Mouse (Mus musculus) lung, adult 2 months (tissue): Measurements from ENCODE around the gene Lcat. TPM values are rescaled to one million over a fixed set of nuclear protein-coding genes. Genes with fewer than 3 reads are reported as not detected.
A peak's percentile ranks its signal among the peaks of the same experiment; 100 is the strongest.
"Not testable (repeated sequence)": the region's sequence is repeated elsewhere in the genome, so short reads cannot be mapped to it uniquely, and the experiment has no call there.

Experiments used
- DNase-seq: peaks from one replicate; pipeline ENCODE4 v3.0.0; 2022
- H3K4me1 ChIP-seq: fragments of 200-500 bp; 2 replicates; pipeline ENCODE4 v1.6.1; 2011; ENCODE audit warnings: low read length; ENCODE audit not compliant: control insufficient read depth, insufficient read depth
- H3K4me3 ChIP-seq: fragments of 200-500 bp; replicated peaks from 2 replicates; pipeline ENCODE3; 2011; ENCODE audit warnings: low read depth, mild to moderate bottlenecking, control low read depth, low read length; ENCODE audit errors: extremely low read depth
- CTCF ChIP-seq: fragments of 200-500 bp; IDR thresholded peaks from 2 replicates; pipeline ENCODE4 v1.5.1; 2011; ENCODE audit warnings: mild to moderate bottlenecking, low read length, control low read depth; ENCODE audit not compliant: insufficient read depth
- POLR2A ChIP-seq: fragments of 200-500 bp; IDR thresholded peaks from 2 replicates; pipeline ENCODE4 v1.6.1; 2011; ENCODE audit warnings: low read depth, mild to moderate bottlenecking, control low read depth, low read length, borderline replicate concordance; ENCODE audit errors: extremely low read depth
- WGBS: fragments of 180-500 bp; shearing (Covaris S2); methylation state at CpG from one replicate; pipeline ENCODE4 v1.1.7; 2018; 5-methylcytosine and 5-hydroxymethylcytosine counted together
- polyA plus RNA-seq: library from polyadenylated mRNA; depleted of rRNA; stranded (reverse); fragments of >200 nt; gene quantifications from 2 replicates; pipeline ENCODE4 v1.2.3, GENCODE M21; 2012; rRNA removed

Lcat gene
- polyA plus RNA-seq: 3.4 and 3.6 TPM in 2 replicates

- 74% methylated on average over 8 of the region's 8 CpGs for WGBS
- TF ChIP-seq CTCF (no peak), POLR2A (no peak)
- Histone ChIP-seq H3K4me3 (no peak within 1 kb of the TSS), H3K4me1 (no peaks in the 10 kb centered on the region)
- no peak for DNase-seq
These were observed at the start of gene Lcat for GRCm38 (mm10) chr8:105943321-105943739. Lcat (minus strand) TSS chr8:105943382.

DNA sequence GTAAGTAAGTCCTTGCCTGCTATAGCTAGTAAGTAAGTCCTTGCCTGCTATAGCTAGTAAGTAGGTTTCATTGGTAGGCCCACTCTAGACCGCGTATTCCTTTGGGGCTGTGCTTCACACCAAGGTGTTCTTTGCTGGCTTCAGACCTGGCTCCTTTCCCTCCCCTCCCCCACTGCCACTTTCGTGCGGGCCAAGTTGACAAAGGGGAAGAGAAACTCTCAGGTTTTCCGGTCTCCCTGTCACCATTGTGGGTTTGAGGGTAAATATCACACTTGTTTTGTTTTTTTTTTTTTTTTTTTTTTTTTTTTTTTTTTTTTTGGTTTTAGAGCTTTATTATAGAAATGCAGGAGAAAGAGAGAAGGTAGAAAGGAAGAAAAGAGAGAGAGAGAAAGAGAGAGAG lies 49.3 kb upstream of the Lcat start:
- Histone ChIP-seq H3K4me1 (peaks cover 4% of the 10 kb centered on the region), H3K4me3 (no peak overlapping the region)
- DNase-seq: peak; percentile 20
- TF ChIP-seq POLR2A (no peak), CTCF (no peak)
- WGBS: 41% methylated on average over 5 of the region's 5 CpGs

GRCm38 (mm10) chr8:105991546-105991945 lies 48.4 kb upstream of the Lcat start:
- 58% methylated on average over 2 of the region's 2 CpGs for WGBS
- peak; percentile 30 for DNase-seq
- TF ChIP-seq CTCF: no peak
- peak; percentile 18; the same call in 1 of the 2 replicates for TF ChIP-seq POLR2A
- peaks cover 4% of the 10 kb centered on the region for H3K4me1 ChIP-seq
- H3K4me3 ChIP-seq: no peak overlapping the region

DNA sequence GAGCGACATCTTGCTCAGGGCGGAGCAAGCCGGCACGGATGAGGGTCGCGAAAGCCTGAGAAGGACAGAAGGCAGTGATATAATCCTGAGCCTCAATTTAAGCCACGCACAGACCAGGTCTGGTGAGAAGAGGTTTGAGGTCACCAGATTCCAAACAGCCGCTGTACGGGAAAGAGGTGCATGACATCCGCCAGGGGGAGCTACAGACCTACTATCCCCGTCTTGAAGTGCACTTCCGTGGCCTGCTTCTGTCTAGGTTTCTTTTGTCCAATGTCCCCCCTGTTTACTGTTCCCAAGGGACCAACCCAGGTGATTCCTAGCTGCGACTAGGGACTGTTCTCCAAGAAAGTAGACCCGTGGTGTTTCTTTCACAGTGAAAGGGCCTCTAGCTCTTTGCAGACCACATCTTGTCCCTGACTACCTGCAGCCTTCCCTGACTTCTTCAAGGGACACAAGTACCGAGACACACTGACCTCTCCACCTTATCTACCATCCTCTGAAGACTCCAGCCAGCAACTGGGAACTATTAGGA lies 47.7 kb upstream of the Lcat start, which contains the start of gene Dus2:
TSS of gene Dus2 (plus strand) at position 482 of the 532 bp plus-strand sequence.
- TF ChIP-seq CTCF (peak; percentile 98), POLR2A (no peak)
- no peak within 1 kb of the TSS for H3K4me3 ChIP-seq
- H3K4me1 ChIP-seq: peaks cover 4% of the 10 kb centered on the region
- peak; percentile 89 for DNase-seq
- 10% methylated on average over 15 of the region's 15 CpGs for whole genome bisulfite sequencing

DNA sequence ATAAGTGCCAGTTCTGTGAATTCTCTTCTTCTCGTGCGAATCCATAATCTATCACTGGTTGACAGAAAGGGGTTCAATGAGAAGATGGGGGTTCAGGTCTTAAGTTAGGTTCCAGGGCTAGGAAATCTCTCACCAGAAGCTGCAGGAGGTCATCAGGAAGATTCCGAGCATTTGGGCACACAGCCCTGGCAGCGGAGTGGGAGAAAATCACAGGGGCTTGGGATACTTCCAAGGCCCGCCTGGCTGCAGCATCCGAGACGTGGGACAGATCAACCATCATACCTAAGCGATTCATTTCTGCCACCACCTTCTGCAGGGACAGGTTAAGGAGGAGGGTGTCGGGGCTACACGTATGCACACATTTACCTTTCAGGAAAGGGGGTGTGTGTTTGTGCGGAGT lies 45.4 kb upstream of the Lcat start:
- Histone ChIP-seq H3K4me1 (peaks cover 4% of the 10 kb centered on the region), H3K4me3 (no peak overlapping the region)
- DNase-seq: no peak
- WGBS: 83% methylated on average over 11 of the region's 11 CpGs
- no peak for TF ChIP-seq POLR2A
- no peak for TF ChIP-seq CTCF

- not testable (repeated sequence) for H3K4me1 ChIP-seq, DNase-seq, H3K4me3 ChIP-seq
- WGBS: 74% methylated on average over 11 of the region's 11 CpGs
These were observed 40.2 kb upstream of the Lcat start for GRCm38 (mm10) chr8:105983406-105983805.

DNA sequence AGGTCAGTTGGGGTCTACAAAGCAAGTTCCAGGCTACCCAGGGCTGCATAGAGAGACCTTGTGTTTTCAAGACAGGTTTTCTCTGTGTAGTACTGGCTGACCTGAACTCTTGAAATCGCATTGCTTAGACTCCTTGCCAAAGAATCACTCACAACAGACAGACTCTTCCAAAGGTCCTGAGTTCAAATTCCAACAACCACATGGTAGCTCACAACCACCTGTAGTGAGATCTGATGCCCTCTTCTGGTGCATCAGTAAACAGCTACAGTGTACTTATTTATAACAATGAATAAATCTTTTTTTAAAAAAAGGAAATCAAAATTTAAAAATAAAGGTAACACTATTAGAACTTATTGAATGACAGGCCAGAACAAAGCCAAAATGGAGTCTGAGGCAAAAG lies 38.0 kb upstream of the Lcat start:
- TF ChIP-seq CTCF (no peak), POLR2A (no peak)
- no peak for DNase-seq
- 87% methylated on average over 1 of the region's 1 CpGs for WGBS
- Histone ChIP-seq H3K4me3 (no peak overlapping the region), H3K4me1 (no peaks in the 10 kb centered on the region)

- no peak within 1 kb of the TSS for H3K4me3 ChIP-seq
- no peak for DNase-seq
- WGBS: 93% methylated on average over 15 of the region's 15 CpGs
- no peaks in the 10 kb centered on the region for H3K4me1 ChIP-seq
- TF ChIP-seq CTCF: no peak
- TF ChIP-seq POLR2A: no peak
These were observed 36.1 kb upstream of the Lcat start, which contains the start of gene Dpep3 for GRCm38 (mm10) chr8:105979325-105979724. Dpep3 (minus strand) TSS chr8:105979429.

GRCm38 (mm10) chr8:105975363-105975762 lies 32.2 kb upstream of the Lcat start:
- 64% methylated on average over 7 of the region's 7 CpGs for WGBS
- Histone ChIP-seq H3K4me3 (no peak overlapping the region), H3K4me1 (no peaks in the 10 kb centered on the region)
- TF ChIP-seq POLR2A: no peak
- TF ChIP-seq CTCF: no peak
- no peak for DNase-seq

GRCm38 (mm10) chr8:105971019-105971720 lies 28.0 kb upstream of the Lcat start:
- TF ChIP-seq POLR2A (no peak), CTCF (no peak)
- Histone ChIP-seq H3K4me3 (no peak overlapping the region), H3K4me1 (peaks cover 8% of the 10 kb centered on the region)
- DNase-seq: no peak
- WGBS: 75% methylated on average over 8 of the region's 8 CpGs
